Mouse (Mus musculus): ENCODE results near the gene Setd1a. TPM values are rescaled to one million over a fixed set of nuclear protein-coding genes. Genes with fewer than 3 reads are reported as not detected.
A peak's percentile ranks its signal among the peaks of the same experiment; 100 is the strongest.

Setd1a gene
- polyA plus RNA-seq, 1 experiment, result 9.2 TPM

- peaks cover 20% of the 10 kb centered on the region for H3K36me3 ChIP-seq (ENCODE audit: control insufficient read depth, insufficient read depth, low read length)
- H3K4me3 ChIP-seq (ENCODE audit: low read depth, low read length), result peak overlapping the region; percentile 97
- no peaks in the 10 kb centered on the region; the same call in 1 of the 2 replicates for H3K4me1 ChIP-seq (ENCODE audit: control insufficient read depth, insufficient read depth, insufficient read length, low read length)
- no peaks in the 10 kb centered on the region for H3K27me3 ChIP-seq (ENCODE audit: control insufficient read depth, insufficient read depth, low read length)
- no peak overlapping the region for H3K27ac ChIP-seq (ENCODE audit: insufficient read depth, low read depth, low read length)
- 2% methylated on average over 64 of the region's 66 CpGs for WGBS
- TF ChIP-seq POLR2A (IDR thresholded peaks at IDR 0.05; ENCODE audit: low read depth, low read length), result no peak
- no peak for TF ChIP-seq CTCF (IDR thresholded peaks at IDR 0.05; ENCODE audit: extremely low read depth, insufficient read length, insufficient replicate concordance, low read depth, low read length)
Measured at GRCm38 (mm10) chr7:127777474-127778266, 1.2 kb downstream of the Setd1a start.

DNA sequence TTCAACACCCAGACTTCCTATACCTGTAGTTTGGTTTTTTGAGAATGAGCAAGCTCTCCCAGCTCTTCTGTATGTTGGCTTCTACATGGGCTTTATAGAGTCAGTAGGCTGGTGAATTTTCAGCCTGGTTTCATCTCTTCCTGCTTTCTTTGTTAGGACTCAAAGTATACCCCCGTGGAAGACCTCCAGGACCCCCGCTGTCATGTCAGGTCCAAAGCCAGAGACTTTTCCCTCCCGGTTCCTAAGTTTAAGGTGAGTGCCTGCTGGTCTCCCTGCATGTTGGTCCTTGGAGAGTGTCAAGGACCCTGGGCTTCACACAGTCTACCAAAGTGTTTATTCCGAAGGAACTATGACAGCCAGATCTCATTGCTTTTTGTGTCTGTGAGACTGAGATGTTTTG, 1.9 kb downstream of the Setd1a start:
- 72% methylated on average over 4 of the region's 4 CpGs for WGBS
- Histone ChIP-seq H3K4me3 (ENCODE audit: low read depth, low read length) (peak overlapping the region; percentile 97; the same call in 1 of the 2 replicates), H3K4me1 (ENCODE audit: control insufficient read depth, insufficient read depth, insufficient read length, low read length) (no peaks in the 10 kb centered on the region; the same call in 1 of the 2 replicates), H3K36me3 (ENCODE audit: control insufficient read depth, insufficient read depth, low read length) (peaks cover 20% of the 10 kb centered on the region), H3K27me3 (ENCODE audit: control insufficient read depth, insufficient read depth, low read length) (no peaks in the 10 kb centered on the region), H3K27ac (ENCODE audit: insufficient read depth, low read depth, low read length) (no peak overlapping the region)
- TF ChIP-seq POLR2A (IDR thresholded peaks at IDR 0.05; ENCODE audit: low read depth, low read length), result no peak
- no peak for TF ChIP-seq CTCF (IDR thresholded peaks at IDR 0.05; ENCODE audit: extremely low read depth, insufficient read length, insufficient replicate concordance, low read depth, low read length)

DNA sequence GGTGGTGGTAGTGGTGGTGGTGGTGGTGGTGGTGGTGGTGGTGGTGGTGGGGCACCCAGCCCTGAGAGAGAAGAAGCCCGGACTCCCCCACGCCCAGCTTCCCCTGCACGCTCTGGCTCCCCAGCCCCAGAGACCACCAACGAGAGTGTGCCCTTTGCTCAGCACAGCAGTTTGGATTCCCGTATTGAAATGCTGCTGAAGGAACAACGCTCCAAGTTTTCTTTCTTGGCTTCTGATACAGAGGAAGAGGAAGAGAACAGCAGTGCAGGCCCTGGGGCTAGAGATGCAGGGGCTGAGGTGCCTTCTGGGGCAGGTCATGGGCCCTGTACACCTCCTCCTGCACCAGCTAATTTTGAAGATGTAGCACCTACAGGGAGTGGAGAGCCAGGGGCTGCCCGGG, 8.8 kb downstream of the Setd1a start, which contains the start of gene Gm49388:
Gm49388 (plus strand) TSS at position 301 of the 400 bp plus-strand sequence.
- Histone ChIP-seq H3K36me3 (ENCODE audit: control insufficient read depth, insufficient read depth, low read length) (peaks cover 80% of the 10 kb centered on the region), H3K27me3 (ENCODE audit: control insufficient read depth, insufficient read depth, low read length) (no peaks in the 10 kb centered on the region), H3K4me3 (ENCODE audit: low read depth, low read length) (no peak within 1 kb of the TSS), H3K27ac (ENCODE audit: insufficient read depth, low read depth, low read length) (no peak within 1 kb of the TSS), H3K4me1 (ENCODE audit: control insufficient read depth, insufficient read depth, insufficient read length, low read length) (no peaks in the 10 kb centered on the region)
- TF ChIP-seq CTCF (IDR thresholded peaks at IDR 0.05; ENCODE audit: extremely low read depth, insufficient read length, insufficient replicate concordance, low read depth, low read length) (no peak), POLR2A (IDR thresholded peaks at IDR 0.05; ENCODE audit: low read depth, low read length) (no peak)
- 95% methylated on average over 7 of the region's 7 CpGs for whole genome bisulfite sequencing

DNA sequence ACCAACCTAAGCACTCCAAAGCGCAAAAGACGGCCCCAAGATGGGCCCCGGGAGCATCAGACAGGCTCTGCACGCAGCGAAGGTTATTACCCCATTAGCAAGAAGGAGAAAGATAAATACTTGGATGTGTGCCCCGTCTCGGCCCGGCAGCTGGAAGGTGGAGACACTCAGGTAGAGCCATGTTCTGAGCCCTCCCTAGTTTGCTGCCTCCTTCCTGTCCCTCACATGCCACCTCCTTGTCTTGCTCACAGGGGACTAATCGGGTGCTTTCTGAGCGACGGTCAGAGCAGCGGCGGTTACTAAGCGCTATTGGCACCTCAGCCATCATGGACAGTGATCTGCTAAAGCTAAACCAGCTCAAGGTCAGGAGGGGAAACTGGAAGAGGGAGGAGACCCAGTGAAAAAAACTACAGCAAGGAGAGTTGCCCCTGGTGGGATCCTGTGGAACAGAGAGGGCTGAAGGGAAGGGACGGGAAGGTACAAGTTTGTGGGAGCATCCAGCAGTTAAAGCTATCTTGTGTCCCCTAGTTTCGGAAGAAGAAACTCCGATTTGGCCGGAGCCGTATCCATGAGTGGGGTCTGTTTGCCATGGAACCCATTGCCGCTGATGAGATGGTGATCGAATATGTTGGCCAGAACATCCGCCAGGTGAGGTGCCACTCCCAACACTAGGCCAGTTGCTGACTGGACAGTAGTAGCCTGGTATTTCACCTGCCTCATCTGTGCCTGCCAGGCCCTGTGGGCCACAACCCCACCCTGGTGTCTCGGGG, 20.8 kb downstream of the Setd1a start:
- WGBS, result 70% methylated on average over 23 of the region's 23 CpGs
- Histone ChIP-seq H3K36me3 (ENCODE audit: control insufficient read depth, insufficient read depth, low read length) (peaks cover 57% of the 10 kb centered on the region), H3K4me1 (ENCODE audit: control insufficient read depth, insufficient read depth, insufficient read length, low read length) (peaks cover 7% of the 10 kb centered on the region; the same call in 1 of the 2 replicates), H3K27ac (ENCODE audit: insufficient read depth, low read depth, low read length) (no peak overlapping the region), H3K4me3 (ENCODE audit: low read depth, low read length) (no peak overlapping the region), H3K27me3 (ENCODE audit: control insufficient read depth, insufficient read depth, low read length) (no peaks in the 10 kb centered on the region)
- TF ChIP-seq POLR2A (IDR thresholded peaks at IDR 0.05; ENCODE audit: low read depth, low read length), result no peak
- TF ChIP-seq CTCF (IDR thresholded peaks at IDR 0.05; ENCODE audit: extremely low read depth, insufficient read length, insufficient replicate concordance, low read depth, low read length), result no peak

DNA sequence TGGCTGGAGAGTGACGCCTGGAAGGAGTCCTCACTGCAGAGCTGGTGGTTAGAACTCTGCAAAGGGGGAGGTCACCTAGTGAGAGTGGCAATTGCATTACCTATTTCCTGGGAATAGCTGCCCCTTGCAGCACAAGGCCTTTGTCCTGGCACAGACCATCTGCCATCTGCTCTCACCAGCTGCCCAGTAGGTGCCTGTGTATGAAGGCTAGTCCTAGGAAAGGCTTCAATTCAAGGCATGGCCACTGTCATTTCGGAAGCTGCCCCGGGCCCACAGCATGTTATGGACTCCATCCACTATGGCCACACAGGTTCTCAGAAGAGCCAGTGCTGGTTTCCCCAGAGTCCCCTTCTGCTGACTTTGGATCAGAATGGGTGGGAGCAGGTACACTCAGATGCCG, 22.1 kb downstream of the Setd1a start:
- Histone ChIP-seq H3K4me3 (ENCODE audit: low read depth, low read length) (no peak overlapping the region), H3K27me3 (ENCODE audit: control insufficient read depth, insufficient read depth, low read length) (no peaks in the 10 kb centered on the region), H3K36me3 (ENCODE audit: control insufficient read depth, insufficient read depth, low read length) (peaks cover 55% of the 10 kb centered on the region), H3K4me1 (ENCODE audit: control insufficient read depth, insufficient read depth, insufficient read length, low read length) (peaks cover 7% of the 10 kb centered on the region; the same call in 1 of the 2 replicates), H3K27ac (ENCODE audit: insufficient read depth, low read depth, low read length) (no peak overlapping the region)
- TF ChIP-seq POLR2A (IDR thresholded peaks at IDR 0.05; ENCODE audit: low read depth, low read length) (no peak), CTCF (IDR thresholded peaks at IDR 0.05; ENCODE audit: extremely low read depth, insufficient read length, insufficient replicate concordance, low read depth, low read length) (no peak)
- 81% methylated on average over 4 of the region's 4 CpGs for WGBS

GRCm38 (mm10) chr7:127799211-127799610, 22.7 kb downstream of the Setd1a start:
- Histone ChIP-seq H3K4me1 (ENCODE audit: control insufficient read depth, insufficient read depth, insufficient read length, low read length) (peaks cover 7% of the 10 kb centered on the region; the same call in 1 of the 2 replicates), H3K27me3 (ENCODE audit: control insufficient read depth, insufficient read depth, low read length) (no peaks in the 10 kb centered on the region), H3K4me3 (ENCODE audit: low read depth, low read length) (no peak overlapping the region), H3K27ac (ENCODE audit: insufficient read depth, low read depth, low read length) (no peak overlapping the region), H3K36me3 (ENCODE audit: control insufficient read depth, insufficient read depth, low read length) (peaks cover 51% of the 10 kb centered on the region)
- WGBS, result 90% methylated on average over 13 of the region's 13 CpGs
- no peak for TF ChIP-seq POLR2A (IDR thresholded peaks at IDR 0.05; ENCODE audit: low read depth, low read length)
- no peak for TF ChIP-seq CTCF (IDR thresholded peaks at IDR 0.05; ENCODE audit: extremely low read depth, insufficient read length, insufficient replicate concordance, low read depth, low read length)

- WGBS, result 92% methylated on average over 1 of the region's 1 CpGs
- no peak overlapping the region for H3K27ac ChIP-seq (ENCODE audit: insufficient read depth, low read depth, low read length)
- no peak overlapping the region for H3K4me3 ChIP-seq (ENCODE audit: low read depth, low read length)
- H3K4me1 ChIP-seq (ENCODE audit: control insufficient read depth, insufficient read depth, insufficient read length, low read length), result peaks cover 12% of the 10 kb centered on the region; the same call in 1 of the 2 replicates
- no peaks in the 10 kb centered on the region for H3K27me3 ChIP-seq (ENCODE audit: control insufficient read depth, insufficient read depth, low read length)
- TF ChIP-seq POLR2A (IDR thresholded peaks at IDR 0.05; ENCODE audit: low read depth, low read length) (no peak), CTCF (IDR thresholded peaks at IDR 0.05; ENCODE audit: extremely low read depth, insufficient read length, insufficient replicate concordance, low read depth, low read length) (no peak)
- H3K36me3 ChIP-seq (ENCODE audit: control insufficient read depth, insufficient read depth, low read length), result peaks cover 51% of the 10 kb centered on the region
Measured at GRCm38 (mm10) chr7:127799738-127800137, 23.3 kb downstream of the Setd1a start.

Measured in small intestine, adult 2 months (tissue).